Mouse (Mus musculus): Measurements from ENCODE around the gene Bax. TPM values are rescaled to one million over a fixed set of nuclear protein-coding genes. Genes with fewer than 3 reads are reported as not detected.
"Not testable (repeated sequence)": the region's sequence is repeated elsewhere in the genome, so short reads cannot be mapped to it uniquely, and the experiment has no call there.

Bax gene
- polyA plus RNA-seq, 1 experiment from 2014 or later: 60.8 TPM

GRCm38 (mm10) chr7:45486158-45486557 is 19.5 kb upstream of the Bax start:
- no peak for DNase-seq
- no peak for ATAC-seq
- Histone ChIP-seq H3K4me2 (ENCODE audit: low read depth, low read length) (no peak overlapping the region), H3K27ac (ENCODE audit: low read depth) (no peak overlapping the region), H3K9ac (replicated peaks) (no peak overlapping the region), H3K36me3 (replicated peaks; ENCODE audit: insufficient read depth, low read length) (peaks cover 4% of the 10 kb centered on the region; the same call in 1 of the 2 replicates), H3K4me3 (ENCODE audit: low read depth, low read length) (no peak overlapping the region), H3K4me1 (ENCODE audit: insufficient read depth) (peaks cover 39% of the 10 kb centered on the region), H3K9me3 (ENCODE audit: low read length) (no peaks in the 10 kb centered on the region), H3K27me3 (ENCODE audit: insufficient read depth, low read length) (no peaks in the 10 kb centered on the region)
- TF ChIP-seq CTCF (IDR thresholded peaks at IDR 0.05; ENCODE audit: low read depth) (no peak), EP300 (IDR thresholded peaks at IDR 0.05; ENCODE audit: low read depth) (no peak)
- 57% methylated on average over 7 of the region's 7 CpGs for WGBS (ENCODE audit: insufficient replicate concordance)

DNA sequence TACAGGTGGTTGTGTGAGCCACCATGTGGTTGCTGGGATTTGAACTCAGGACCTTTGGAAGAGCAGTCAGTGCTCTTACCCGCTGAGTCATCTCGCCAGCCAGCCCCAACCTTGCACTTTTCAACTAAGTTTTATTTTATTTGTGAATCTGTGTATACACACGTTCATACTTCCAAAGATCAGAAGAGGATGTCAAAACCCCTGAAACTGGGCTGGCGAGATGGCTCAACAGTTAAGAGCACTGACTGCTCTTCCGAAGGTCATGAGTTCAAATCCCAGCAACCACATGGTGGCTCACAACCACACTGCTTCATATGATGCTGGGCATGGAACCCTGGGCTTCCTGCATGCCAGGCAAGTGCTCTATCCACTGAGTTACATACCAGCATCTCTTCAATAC is 18.3 kb upstream of the Bax start:
- H3K36me3 ChIP-seq (replicated peaks; ENCODE audit: insufficient read depth, low read length); H3K9me3 ChIP-seq (ENCODE audit: low read length); H3K9ac ChIP-seq (replicated peaks); H3K4me3 ChIP-seq (ENCODE audit: low read depth, low read length); ATAC-seq; DNase-seq; H3K27ac ChIP-seq (ENCODE audit: low read depth); H3K27me3 ChIP-seq (ENCODE audit: insufficient read depth, low read length); H3K4me2 ChIP-seq (ENCODE audit: low read depth, low read length): not testable (repeated sequence)
- H3K4me1 ChIP-seq (ENCODE audit: insufficient read depth): peaks cover 29% of the 10 kb centered on the region
- 83% methylated on average over 5 of the region's 5 CpGs for WGBS (ENCODE audit: insufficient replicate concordance)

GRCm38 (mm10) chr7:45482166-45482565 is 15.5 kb upstream of the Bax start:
- Histone ChIP-seq H3K27me3 (ENCODE audit: insufficient read depth, low read length) (no peaks in the 10 kb centered on the region), H3K9ac (replicated peaks) (no peak overlapping the region), H3K9me3 (ENCODE audit: low read length) (no peaks in the 10 kb centered on the region), H3K4me1 (ENCODE audit: insufficient read depth) (peaks cover 10% of the 10 kb centered on the region; the same call in 1 of the 2 replicates), H3K4me3 (ENCODE audit: low read depth, low read length) (no peak overlapping the region), H3K27ac (ENCODE audit: low read depth) (no peak overlapping the region), H3K4me2 (ENCODE audit: low read depth, low read length) (no peak overlapping the region), H3K36me3 (replicated peaks; ENCODE audit: insufficient read depth, low read length) (peaks cover 4% of the 10 kb centered on the region; the same call in 1 of the 2 replicates)
- no peak for ATAC-seq
- no peak for DNase-seq
- WGBS (ENCODE audit: insufficient replicate concordance): 70% methylated on average over 1 of the region's 1 CpGs
- TF ChIP-seq CTCF (IDR thresholded peaks at IDR 0.05; ENCODE audit: low read depth) (no peak), EP300 (IDR thresholded peaks at IDR 0.05; ENCODE audit: low read depth) (no peak)

DNA sequence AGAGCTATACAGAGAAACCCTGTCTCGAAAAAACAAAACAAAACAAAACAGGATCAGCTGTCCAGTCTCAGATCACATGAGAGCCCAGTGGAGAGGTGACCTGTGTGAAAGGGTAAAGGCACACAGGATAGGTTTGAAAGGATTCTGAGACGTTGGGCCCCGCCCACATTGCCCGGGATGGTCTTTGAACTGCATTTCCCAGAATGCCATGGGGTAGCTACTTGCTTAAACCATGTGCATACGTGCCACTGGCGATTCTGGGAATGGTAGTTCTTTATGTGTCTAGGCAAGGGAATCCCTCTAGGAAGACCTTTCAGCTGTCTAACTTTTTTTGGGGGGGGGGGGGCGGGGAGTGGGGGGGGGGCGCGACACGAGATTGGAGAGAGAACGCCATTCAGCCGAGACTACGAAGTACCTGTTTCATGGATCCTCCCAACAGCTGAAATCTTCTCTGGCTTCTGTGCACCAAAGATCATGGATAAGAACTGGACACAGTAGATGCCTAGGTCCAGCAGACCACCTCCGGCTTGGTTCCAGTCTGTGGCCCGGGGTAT is 14.8 kb upstream of the Bax start, which contains the start of gene Tulp2:
Tulp2 (plus strand) TSS at position 504 of the 554 bp plus-strand sequence.
- DNase-seq (peak; percentile 77), ATAC-seq (peak; percentile 86)
- H3K4me3 ChIP-seq (ENCODE audit: low read depth, low read length): no peak within 1 kb of the TSS
- no peaks in the 10 kb centered on the region for H3K9me3 ChIP-seq (ENCODE audit: low read length)
- H3K4me1 ChIP-seq (ENCODE audit: insufficient read depth): peaks cover 7% of the 10 kb centered on the region; the same call in 1 of the 2 replicates
- H3K36me3 ChIP-seq (replicated peaks; ENCODE audit: insufficient read depth, low read length): peaks cover under 1% of the 10 kb centered on the region; the same call in 1 of the 2 replicates
- no peak within 1 kb of the TSS for H3K27ac ChIP-seq (ENCODE audit: low read depth)
- TF ChIP-seq CTCF (IDR thresholded peaks at IDR 0.05; ENCODE audit: low read depth) (no peak), EP300 (IDR thresholded peaks at IDR 0.05; ENCODE audit: low read depth) (no peak)
- no peak within 1 kb of the TSS for H3K9ac ChIP-seq (replicated peaks)
- no peaks in the 10 kb centered on the region for H3K27me3 ChIP-seq (ENCODE audit: insufficient read depth, low read length)
- no peak within 1 kb of the TSS for H3K4me2 ChIP-seq (ENCODE audit: low read depth, low read length)
- WGBS (ENCODE audit: insufficient replicate concordance): 49% methylated on average over 14 of the region's 15 CpGs

GRCm38 (mm10) chr7:45480310-45480709 is 13.6 kb upstream of the Bax start:
- DNase-seq; H3K9me3 ChIP-seq (ENCODE audit: low read length); H3K4me2 ChIP-seq (ENCODE audit: low read depth, low read length); H3K4me3 ChIP-seq (ENCODE audit: low read depth, low read length); ATAC-seq; H3K36me3 ChIP-seq (replicated peaks; ENCODE audit: insufficient read depth, low read length); H3K27me3 ChIP-seq (ENCODE audit: insufficient read depth, low read length); H3K9ac ChIP-seq (replicated peaks); H3K4me1 ChIP-seq (ENCODE audit: insufficient read depth); H3K27ac ChIP-seq (ENCODE audit: low read depth): not testable (repeated sequence)
- WGBS (ENCODE audit: insufficient replicate concordance): 66% methylated on average over 3 of the region's 4 CpGs

GRCm38 (mm10) chr7:45478774-45479173 is 12.1 kb upstream of the Bax start:
- ATAC-seq (no peak), DNase-seq (no peak)
- no peak overlapping the region for H3K9ac ChIP-seq (replicated peaks)
- TF ChIP-seq EP300 (IDR thresholded peaks at IDR 0.05; ENCODE audit: low read depth): no peak
- no peak for TF ChIP-seq CTCF (IDR thresholded peaks at IDR 0.05; ENCODE audit: low read depth)
- peaks cover 9% of the 10 kb centered on the region for H3K36me3 ChIP-seq (replicated peaks; ENCODE audit: insufficient read depth, low read length)
- WGBS (ENCODE audit: insufficient replicate concordance): 92% methylated on average over 7 of the region's 7 CpGs
- no peaks in the 10 kb centered on the region for H3K9me3 ChIP-seq (ENCODE audit: low read length)
- H3K27ac ChIP-seq (ENCODE audit: low read depth): no peak overlapping the region
- no peak overlapping the region for H3K4me3 ChIP-seq (ENCODE audit: low read depth, low read length)
- H3K4me2 ChIP-seq (ENCODE audit: low read depth, low read length): no peak overlapping the region
- peaks cover 4% of the 10 kb centered on the region; the same call in 1 of the 2 replicates for H3K4me1 ChIP-seq (ENCODE audit: insufficient read depth)
- H3K27me3 ChIP-seq (ENCODE audit: insufficient read depth, low read length): no peaks in the 10 kb centered on the region
